Mouse (Mus musculus) spleen, adult 2 months (tissue): Measurements from ENCODE around the gene Zfp507. TPM values are rescaled to one million over a fixed set of nuclear protein-coding genes. Genes with fewer than 3 reads are reported as not detected.

ENCODE experiments used
- DNase-seq, 2 experiments: peaks; one replicate each; pipeline versions ENCODE4 v3.0.0 to v3.0.0-alpha.2; 2012 to 2021; ENCODE audit warnings: low spot score in 2 of 2, low read depth in 1 of 2
- H3K27ac ChIP-seq: fragments of 200-500 bp; 2 replicates; pipeline ENCODE4 v1.5.1; 2012; ENCODE audit warnings: low read length, inconsistent platforms; ENCODE audit not compliant: insufficient read depth
- H3K27me3 ChIP-seq: fragments of 200-500 bp; 2 replicates; pipeline ENCODE4 v1.6.1; 2012; ENCODE audit warnings: mild to moderate bottlenecking, moderate library complexity, low read length, inconsistent platforms; ENCODE audit not compliant: control insufficient read depth, insufficient read depth
- H3K36me3 ChIP-seq: fragments of 200-500 bp; 2 replicates; pipeline ENCODE4 v1.6.1; 2012; ENCODE audit warnings: mild to moderate bottlenecking, low read length, inconsistent platforms; ENCODE audit not compliant: control insufficient read depth, insufficient read depth
- H3K4me1 ChIP-seq: fragments of 200-500 bp; 2 replicates; pipeline ENCODE4 v1.6.1; 2011; ENCODE audit warnings: inconsistent platforms; ENCODE audit not compliant: control insufficient read depth, insufficient read depth, insufficient read length
- H3K4me3 ChIP-seq: fragments of 200-500 bp; 2 replicates; pipeline ENCODE4 v1.5.1; 2011; ENCODE audit warnings: mild to moderate bottlenecking, inconsistent platforms; ENCODE audit not compliant: insufficient read depth, insufficient read length; ENCODE audit errors: extremely low read depth
- CTCF ChIP-seq: fragments of 200-500 bp; IDR thresholded peaks from 2 replicates; pipeline ENCODE4 v1.5.1; 2011; ENCODE audit warnings: mild to moderate bottlenecking, inconsistent platforms; ENCODE audit not compliant: insufficient read depth, insufficient read length, insufficient replicate concordance; ENCODE audit errors: extremely low read depth
- POLR2A ChIP-seq: fragments of 200-500 bp; IDR thresholded peaks from 2 replicates; pipeline ENCODE4 v1.6.1; 2011; ENCODE audit warnings: low read depth, low read length, inconsistent platforms
- WGBS: fragments of 180-500 bp; shearing (Covaris S2); methylation state at CpG from one replicate; pipeline ENCODE4 v1.1.7; 2018; 5-methylcytosine and 5-hydroxymethylcytosine counted together
- polyA plus RNA-seq: library from polyadenylated mRNA; depleted of rRNA; stranded (reverse); fragments of >200 nt; gene quantifications from 2 replicates; pipeline ENCODE4 v1.2.3, GENCODE M21; 2012

The Zfp507 gene
- polyA plus RNA-seq, 1 experiment, result 5.0 TPM

GRCm38 (mm10) chr7:35759602-35760001 is 43.2 kb downstream of the Zfp507 start:
- H3K27ac ChIP-seq, result no peak overlapping the region
- no peaks in the 10 kb centered on the region for H3K27me3 ChIP-seq
- DNase-seq, result no peak
- no peaks in the 10 kb centered on the region; the same call in 1 of the 2 replicates for H3K4me1 ChIP-seq
- 36% methylated on average over 2 of the region's 2 CpGs for WGBS
- H3K4me3 ChIP-seq, result no peak overlapping the region
- no peaks in the 10 kb centered on the region for H3K36me3 ChIP-seq
- TF ChIP-seq POLR2A (no peak), CTCF (peak; percentile 42; the same call in 1 of the 2 replicates)

GRCm38 (mm10) chr7:35756510-35757440 is 46.0 kb downstream of the Zfp507 start:
- H3K4me3 ChIP-seq, result no peak overlapping the region
- DNase-seq, result peak; percentile 7 to 21
- no peaks in the 10 kb centered on the region for H3K27me3 ChIP-seq
- 56% methylated on average over 14 of the region's 14 CpGs for WGBS
- no peaks in the 10 kb centered on the region; the same call in 1 of the 2 replicates for H3K4me1 ChIP-seq
- H3K36me3 ChIP-seq, result no peaks in the 10 kb centered on the region
- TF ChIP-seq CTCF, result peak; percentile 7; the same call in 1 of the 2 replicates
- no peak for TF ChIP-seq POLR2A
- H3K27ac ChIP-seq, result no peak overlapping the region

- no peaks in the 10 kb centered on the region; the same call in 1 of the 2 replicates for H3K4me1 ChIP-seq
- H3K27ac ChIP-seq, result peak overlapping the region; percentile 77
- WGBS, result 77% methylated on average over 4 of the region's 4 CpGs
- TF ChIP-seq POLR2A, result no peak
- TF ChIP-seq CTCF, result no peak
- no peak for DNase-seq
- no peaks in the 10 kb centered on the region for H3K36me3 ChIP-seq
- no peaks in the 10 kb centered on the region for H3K27me3 ChIP-seq
- H3K4me3 ChIP-seq, result peak overlapping the region; percentile 84; the same call in 1 of the 2 replicates
These were observed 48.0 kb downstream of the Zfp507 start for GRCm38 (mm10) chr7:35754886-35755168.

GRCm38 (mm10) chr7:35754033-35754885 is 48.5 kb downstream of the Zfp507 start, which contains the start of gene Dpy19l3:
Dpy19l3 (minus strand) TSS chr7:35754454.
- peak; percentile 74 to 86 for DNase-seq
- Histone ChIP-seq H3K36me3 (no peaks in the 10 kb centered on the region), H3K27me3 (no peaks in the 10 kb centered on the region), H3K4me1 (no peaks in the 10 kb centered on the region; the same call in 1 of the 2 replicates), H3K27ac (peak within 1 kb of the TSS; percentile 77), H3K4me3 (peak within 1 kb of the TSS; percentile 84)
- TF ChIP-seq CTCF (no peak), POLR2A (peak; percentile 56; the same call in 1 of the 2 replicates)
- under 1% methylated on average over 66 of the region's 70 CpGs for WGBS

- Histone ChIP-seq H3K4me1 (no peaks in the 10 kb centered on the region; the same call in 1 of the 2 replicates), H3K4me3 (peak overlapping the region; percentile 84), H3K27me3 (no peaks in the 10 kb centered on the region), H3K36me3 (peaks cover 2% of the 10 kb centered on the region; the same call in 1 of the 2 replicates), H3K27ac (peak overlapping the region; percentile 63; the same call in 1 of the 2 replicates)
- TF ChIP-seq CTCF, result no peak
- TF ChIP-seq POLR2A, result no peak
- no peak for DNase-seq
- 8% methylated on average over 15 of the region's 15 CpGs for WGBS
These were observed 49.3 kb downstream of the Zfp507 start for GRCm38 (mm10) chr7:35753319-35754032.

GRCm38 (mm10) chr7:35750873-35751272 is 51.9 kb downstream of the Zfp507 start:
- Histone ChIP-seq H3K36me3 (peaks cover 8% of the 10 kb centered on the region), H3K4me3 (no peak overlapping the region), H3K27ac (no peak overlapping the region), H3K4me1 (no peaks in the 10 kb centered on the region; the same call in 1 of the 2 replicates), H3K27me3 (no peaks in the 10 kb centered on the region)
- no peak for DNase-seq
- WGBS, result 72% methylated on average over 9 of the region's 9 CpGs
- TF ChIP-seq CTCF (no peak), POLR2A (no peak)
